Mouse (Mus musculus): ENCODE measurements around the gene BC034090. TPM values are rescaled to one million over a fixed set of nuclear protein-coding genes. Genes with fewer than 3 reads are reported as not detected.

The BC034090 gene
- polyA plus RNA-seq, 1 experiment from 2014 or later: 1.7 TPM

GRCm38 (mm10) chr1:155239169-155239568 lies 5.1 kb downstream of the BC034090 start:
- Histone ChIP-seq H3K4me2 (replicated peaks; ENCODE audit: low read depth, low read length) (no peak overlapping the region), H3K4me1 (replicated peaks; ENCODE audit: control insufficient read depth, insufficient read depth, low read length) (peaks cover 9% of the 10 kb centered on the region), H3K27me3 (ENCODE audit: control insufficient read depth, insufficient read depth, low read length) (peaks cover 2% of the 10 kb centered on the region; the same call in 1 of the 2 replicates), H3K36me3 (ENCODE audit: control insufficient read depth, insufficient read depth, low read length) (no peaks in the 10 kb centered on the region), H3K27ac (ENCODE audit: low read depth, low read length) (no peak overlapping the region), H3K9ac (ENCODE audit: low read depth, low read length) (0 out of 2 replicates have a peak overlapping the region, but pooled peaks have one; percentile 15), H3K9me3 (ENCODE audit: control insufficient read depth, low read length) (no peaks in the 10 kb centered on the region), H3K4me3 (ENCODE audit: low read depth, low read length) (no peak overlapping the region)
- DNase-seq (ENCODE audit: low spot score): peak; percentile 1
- WGBS: 90% methylated on average over 4 of the region's 4 CpGs
- no peak for ATAC-seq (ENCODE audit: low FRiP score)

- Histone ChIP-seq H3K4me2 (replicated peaks; ENCODE audit: low read depth, low read length) (no peak overlapping the region), H3K36me3 (ENCODE audit: control insufficient read depth, insufficient read depth, low read length) (no peaks in the 10 kb centered on the region), H3K27ac (ENCODE audit: low read depth, low read length) (no peak overlapping the region), H3K9ac (ENCODE audit: low read depth, low read length) (no peak overlapping the region), H3K9me3 (ENCODE audit: control insufficient read depth, low read length) (no peaks in the 10 kb centered on the region), H3K4me3 (ENCODE audit: low read depth, low read length) (no peak overlapping the region), H3K4me1 (replicated peaks; ENCODE audit: control insufficient read depth, insufficient read depth, low read length) (peaks cover 16% of the 10 kb centered on the region), H3K27me3 (ENCODE audit: control insufficient read depth, insufficient read depth, low read length) (no peaks in the 10 kb centered on the region)
- ATAC-seq (ENCODE audit: low FRiP score) (no peak), DNase-seq (ENCODE audit: low spot score) (peak; percentile 1)
- WGBS: 90% methylated on average over 5 of the region's 5 CpGs
These were observed 6.1 kb downstream of the BC034090 start for GRCm38 (mm10) chr1:155238126-155238525.

- H3K9ac ChIP-seq (ENCODE audit: low read depth, low read length): no peak overlapping the region
- no peak overlapping the region for H3K4me2 ChIP-seq (replicated peaks; ENCODE audit: low read depth, low read length)
- no peak for ATAC-seq (ENCODE audit: low FRiP score)
- peaks cover 16% of the 10 kb centered on the region for H3K4me1 ChIP-seq (replicated peaks; ENCODE audit: control insufficient read depth, insufficient read depth, low read length)
- no peak overlapping the region for H3K27ac ChIP-seq (ENCODE audit: low read depth, low read length)
- peak; percentile 8 for DNase-seq (ENCODE audit: low spot score)
- no peak overlapping the region for H3K4me3 ChIP-seq (ENCODE audit: low read depth, low read length)
- no peaks in the 10 kb centered on the region for H3K36me3 ChIP-seq (ENCODE audit: control insufficient read depth, insufficient read depth, low read length)
- no peaks in the 10 kb centered on the region for H3K9me3 ChIP-seq (ENCODE audit: control insufficient read depth, low read length)
- no peaks in the 10 kb centered on the region for H3K27me3 ChIP-seq (ENCODE audit: control insufficient read depth, insufficient read depth, low read length)
- WGBS: 79% methylated on average over 11 of the region's 11 CpGs
These were observed 6.9 kb downstream of the BC034090 start for GRCm38 (mm10) chr1:155237390-155237789.

GRCm38 (mm10) chr1:155236306-155237024 lies 7.8 kb downstream of the BC034090 start:
- Histone ChIP-seq H3K36me3 (ENCODE audit: control insufficient read depth, insufficient read depth, low read length) (no peaks in the 10 kb centered on the region), H3K4me1 (replicated peaks; ENCODE audit: control insufficient read depth, insufficient read depth, low read length) (peaks cover 16% of the 10 kb centered on the region), H3K4me3 (ENCODE audit: low read depth, low read length) (no peak overlapping the region), H3K27ac (ENCODE audit: low read depth, low read length) (no peak overlapping the region; the same call in 1 of the 2 replicates), H3K9me3 (ENCODE audit: control insufficient read depth, low read length) (no peaks in the 10 kb centered on the region), H3K27me3 (ENCODE audit: control insufficient read depth, insufficient read depth, low read length) (no peaks in the 10 kb centered on the region), H3K9ac (ENCODE audit: low read depth, low read length) (0 out of 2 replicates have a peak overlapping the region, but pooled peaks have one; percentile 17), H3K4me2 (replicated peaks; ENCODE audit: low read depth, low read length) (no peak overlapping the region)
- ATAC-seq (ENCODE audit: low FRiP score) (no peak), DNase-seq (ENCODE audit: low spot score) (peak; percentile 17)
- 53% methylated on average over 13 of the region's 13 CpGs for WGBS

DNA sequence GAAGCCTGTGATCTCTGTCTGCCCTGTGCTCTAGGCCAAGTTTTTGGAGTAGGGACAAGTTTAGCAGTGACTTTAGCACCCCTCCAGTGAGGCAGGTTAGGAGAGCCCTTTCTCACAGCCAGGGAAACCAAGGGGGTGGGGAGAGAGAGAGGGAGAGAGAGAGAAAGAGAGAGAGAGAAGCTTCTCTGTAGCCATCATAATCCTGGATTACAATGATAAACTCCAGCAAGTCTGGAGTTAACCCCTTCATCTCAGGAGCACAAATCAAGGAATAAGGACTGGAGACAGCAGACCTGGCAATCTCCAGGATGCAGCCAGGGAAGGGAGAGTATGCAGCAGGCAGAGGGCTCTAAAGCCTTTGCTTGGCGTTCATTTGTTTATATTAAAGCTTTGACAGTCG lies 8.6 kb downstream of the BC034090 start:
- Histone ChIP-seq H3K9me3 (ENCODE audit: control insufficient read depth, low read length) (no peaks in the 10 kb centered on the region), H3K27ac (ENCODE audit: low read depth, low read length) (no peak overlapping the region), H3K9ac (ENCODE audit: low read depth, low read length) (no peak overlapping the region), H3K4me2 (replicated peaks; ENCODE audit: low read depth, low read length) (no peak overlapping the region), H3K27me3 (ENCODE audit: control insufficient read depth, insufficient read depth, low read length) (no peaks in the 10 kb centered on the region), H3K4me3 (ENCODE audit: low read depth, low read length) (no peak overlapping the region), H3K36me3 (ENCODE audit: control insufficient read depth, insufficient read depth, low read length) (no peaks in the 10 kb centered on the region), H3K4me1 (replicated peaks; ENCODE audit: control insufficient read depth, insufficient read depth, low read length) (peaks cover 16% of the 10 kb centered on the region)
- DNase-seq (ENCODE audit: low spot score) (peak; percentile 4), ATAC-seq (ENCODE audit: low FRiP score) (no peak)
- 64% methylated on average over 2 of the region's 2 CpGs for WGBS

GRCm38 (mm10) chr1:155233931-155234607 lies 10.2 kb downstream of the BC034090 start:
- peak; percentile 26 for ATAC-seq (ENCODE audit: low FRiP score)
- Histone ChIP-seq H3K4me2 (replicated peaks; ENCODE audit: low read depth, low read length) (0 out of 2 replicates have a peak overlapping the region, but pooled peaks have one; percentile 14), H3K27ac (ENCODE audit: low read depth, low read length) (peak overlapping the region; percentile 91)

GRCm38 (mm10) chr1:155233378-155233777 lies 10.9 kb downstream of the BC034090 start:
- 76% methylated on average over 9 of the region's 9 CpGs for WGBS
- H3K27me3 ChIP-seq (ENCODE audit: control insufficient read depth, insufficient read depth, low read length): no peaks in the 10 kb centered on the region
- DNase-seq (ENCODE audit: low spot score) (no peak), ATAC-seq (ENCODE audit: low FRiP score) (no peak)
- no peaks in the 10 kb centered on the region for H3K9me3 ChIP-seq (ENCODE audit: control insufficient read depth, low read length)
- no peaks in the 10 kb centered on the region for H3K36me3 ChIP-seq (ENCODE audit: control insufficient read depth, insufficient read depth, low read length)
- peaks cover 26% of the 10 kb centered on the region for H3K4me1 ChIP-seq (replicated peaks; ENCODE audit: control insufficient read depth, insufficient read depth, low read length)
- H3K4me2 ChIP-seq (replicated peaks; ENCODE audit: low read depth, low read length): no peak overlapping the region
- H3K4me3 ChIP-seq (ENCODE audit: low read depth, low read length): no peak overlapping the region
- peak overlapping the region; percentile 31; the same call in 1 of the 2 replicates for H3K9ac ChIP-seq (ENCODE audit: low read depth, low read length)
- peak overlapping the region; percentile 91 for H3K27ac ChIP-seq (ENCODE audit: low read depth, low read length)

More at GRCm38 (mm10) chr1:155233931-155234607, 10.2 kb downstream of the BC034090 start:
- Histone ChIP-seq H3K9me3 (ENCODE audit: control insufficient read depth, low read length) (no peaks in the 10 kb centered on the region), H3K36me3 (ENCODE audit: control insufficient read depth, insufficient read depth, low read length) (no peaks in the 10 kb centered on the region), H3K4me3 (ENCODE audit: low read depth, low read length) (no peak overlapping the region), H3K9ac (ENCODE audit: low read depth, low read length) (peak overlapping the region; percentile 31; the same call in 1 of the 2 replicates), H3K27me3 (ENCODE audit: control insufficient read depth, insufficient read depth, low read length) (no peaks in the 10 kb centered on the region), H3K4me1 (replicated peaks; ENCODE audit: control insufficient read depth, insufficient read depth, low read length) (peaks cover 26% of the 10 kb centered on the region)
- DNase-seq (ENCODE audit: low spot score): peak; percentile 61
- WGBS: 19% methylated on average over 14 of the region's 14 CpGs

- H3K27me3 ChIP-seq (ENCODE audit: control insufficient read depth, insufficient read depth, low read length): no peaks in the 10 kb centered on the region
- WGBS: 76% methylated on average over 6 of the region's 6 CpGs
- no peaks in the 10 kb centered on the region for H3K36me3 ChIP-seq (ENCODE audit: control insufficient read depth, insufficient read depth, low read length)
- H3K9me3 ChIP-seq (ENCODE audit: control insufficient read depth, low read length): no peaks in the 10 kb centered on the region
- H3K27ac ChIP-seq (ENCODE audit: low read depth, low read length): 0 out of 2 replicates have a peak overlapping the region, but pooled peaks have one; percentile 91
- no peak overlapping the region for H3K4me3 ChIP-seq (ENCODE audit: low read depth, low read length)
- no peak overlapping the region for H3K4me2 ChIP-seq (replicated peaks; ENCODE audit: low read depth, low read length)
- DNase-seq (ENCODE audit: low spot score) (no peak), ATAC-seq (ENCODE audit: low FRiP score) (no peak)
- no peak overlapping the region for H3K9ac ChIP-seq (ENCODE audit: low read depth, low read length)
- H3K4me1 ChIP-seq (replicated peaks; ENCODE audit: control insufficient read depth, insufficient read depth, low read length): peaks cover 26% of the 10 kb centered on the region
These were observed 11.5 kb downstream of the BC034090 start for GRCm38 (mm10) chr1:155232786-155233185.
